Mouse (Mus musculus) Patski (cell line): ENCODE data around the gene Tfap2b. TPM values are rescaled to one million over a fixed set of nuclear protein-coding genes. Genes with fewer than 3 reads are reported as not detected.

Source experiments
- ATAC-seq: fragments of 100-300 bp; one replicate; pipeline ENCODE4 v1.8.0; 2021
- CTCF ChIA-PET: fragments of 350-600 bp; sonication (Branson Sonifier 250); formaldehyde crosslinking; loops from one replicate; lab custom pipeline; 2022; ENCODE audit warnings: inconsistent platforms; lab: Charles Lee
- POLR2A ChIA-PET: fragments of 350-600 bp; sonication (Branson Sonifier 250); formaldehyde crosslinking; loops from one replicate; lab custom pipeline; 2022; ENCODE audit warnings: antibody characterized with exemption, inconsistent platforms; lab: Charles Lee
- DNase-seq: peaks from one replicate; pipeline ENCODE4 v3.0.0-alpha.2; 2011; ENCODE audit warnings: low read depth, low spot score
- H3K27me3 ChIP-seq: fragments of 371-371 bp; one replicate; pipeline ENCODE4 v1.5.1; 2021
- CTCF ChIP-seq: fragments of 100-300 bp; IDR thresholded peaks from one replicate; pipeline ENCODE4 v1.5.1; 2021
- in situ Hi-C: fragments of 300-500 bp; cut with MboI; formaldehyde crosslinking; loops from 3 replicates; pipeline ENCODE4 v1.11.1; 2018; ENCODE audit warnings: low pct_unique_long_range_greater_than_20kb, mixed read lengths
- polyA plus RNA-seq: library from polyadenylated mRNA; unstranded; gene quantifications from one replicate; pipeline ENCODE4 v1.2.3, GENCODE M21; 2021

Gene Tfap2b
- polyA plus RNA-seq, 1 experiment from 2014 or later = not detected

- DNase-seq (no peak), ATAC-seq (no peak)
- CTCF ChIA-PET = no interaction called here
- peaks cover 43% of the 10 kb centered on the region for H3K27me3 ChIP-seq
- no peak for TF ChIP-seq CTCF
- POLR2A ChIA-PET = no interaction called here
- in situ Hi-C loops = no loop called here
These were observed 36.3 kb downstream of the Tfap2b start for GRCm38 (mm10) chr1:19245032-19245431.

- ChIA-PET CTCF (interaction anchor here (0.9 kb wide), 1 partner anchor 11 kb away, joined by 3 read pairs; no protein-coding TSS in a partner anchor), POLR2A (no interaction called here)
- DNase-seq (no peak), ATAC-seq (no peak)
- in situ Hi-C loops = no loop called here
- peaks cover 33% of the 10 kb centered on the region for H3K27me3 ChIP-seq
- TF ChIP-seq CTCF = no peak
These were observed 42.6 kb downstream of the Tfap2b start for GRCm38 (mm10) chr1:19251286-19251685.

DNA sequence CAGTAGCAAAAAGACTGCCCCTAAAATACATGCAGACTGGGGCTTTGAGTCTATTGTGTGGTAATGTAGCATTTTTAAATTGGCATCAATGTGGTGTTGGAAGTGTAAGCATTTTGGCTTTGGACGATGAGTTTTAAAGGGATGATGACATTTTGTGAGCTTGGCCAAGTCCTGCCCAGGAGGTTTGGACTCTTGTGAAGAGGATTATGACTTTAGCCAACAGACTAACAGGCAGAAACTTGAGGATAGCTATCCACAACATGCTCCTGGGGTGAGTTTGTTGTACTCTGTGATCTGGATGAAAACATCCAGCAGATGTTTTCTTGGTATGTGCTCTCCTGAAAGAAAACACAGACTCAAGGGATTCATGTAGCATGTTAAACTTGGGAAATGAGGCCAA lies 60.9 kb downstream of the Tfap2b start:
- ATAC-seq (no peak), DNase-seq (no peak)
- CTCF ChIA-PET = no interaction called here
- in situ Hi-C loops = no loop called here
- no peak for TF ChIP-seq CTCF
- peaks cover 20% of the 10 kb centered on the region for H3K27me3 ChIP-seq
- POLR2A ChIA-PET = no interaction called here

Other genes with a start within 250 kb of the Tfap2b start
- gene Tfap2d, start 105.9 kb upstream of the Tfap2b start, polyA plus RNA-seq = not detected